Mouse (Mus musculus) fat pad, adult 2 months (tissue): ENCODE results near the gene Lyrm7.
"Not testable (repeated sequence)": the region's sequence is repeated elsewhere in the genome, so short reads cannot be mapped to it uniquely, and the experiment has no call there.

Experiments used
- DNase-seq: peaks from one replicate; pipeline ENCODE4 v3.0.0-alpha.2; 2011; ENCODE audit warnings: low read depth, low spot score; ENCODE audit errors: extremely low read depth

Lyrm7 gene

GRCm38 (mm10) chr11:54882671-54883070, 22.0 kb upstream of the Lyrm7 start:
- no peak for DNase-seq

GRCm38 (mm10) chr11:54881051-54881474, 20.3 kb upstream of the Lyrm7 start:
- DNase-seq = no peak

GRCm38 (mm10) chr11:54879922-54880321, 19.2 kb upstream of the Lyrm7 start:
- no peak for DNase-seq

GRCm38 (mm10) chr11:54879434-54879833, 18.7 kb upstream of the Lyrm7 start:
- no peak for DNase-seq

- DNase-seq = no peak
These were observed 18.2 kb upstream of the Lyrm7 start for GRCm38 (mm10) chr11:54878893-54879292.

- no peak for DNase-seq
These were observed 15.3 kb upstream of the Lyrm7 start for GRCm38 (mm10) chr11:54876031-54876430.

GRCm38 (mm10) chr11:54871831-54872537, 11.3 kb upstream of the Lyrm7 start:
- DNase-seq = no peak

- no peak for DNase-seq
These were observed 8.6 kb upstream of the Lyrm7 start for GRCm38 (mm10) chr11:54869318-54869717.

- no peak for DNase-seq
These were observed 7.7 kb upstream of the Lyrm7 start for GRCm38 (mm10) chr11:54868445-54868844.

GRCm38 (mm10) chr11:54867903-54868434, 7.3 kb upstream of the Lyrm7 start:
- no peak for DNase-seq

GRCm38 (mm10) chr11:54867049-54867385, 6.3 kb upstream of the Lyrm7 start:
- DNase-seq = no peak

GRCm38 (mm10) chr11:54866119-54867048, 5.7 kb upstream of the Lyrm7 start, which contains the start of gene Hint1:
Hint1 (plus strand) TSS chr11:54866383.
- no peak for DNase-seq

- DNase-seq = no peak
These were observed 4.8 kb upstream of the Lyrm7 start for GRCm38 (mm10) chr11:54865330-54866085.

- DNase-seq = no peak
These were observed 2.2 kb upstream of the Lyrm7 start for GRCm38 (mm10) chr11:54862621-54863520.

- peak; percentile 77 for DNase-seq
These were observed 1.0 kb upstream of the Lyrm7 start for GRCm38 (mm10) chr11:54861471-54862420.

- DNase-seq = no peak
These were observed 1.2 kb downstream of the Lyrm7 start for GRCm38 (mm10) chr11:54859322-54860165.

- not testable (repeated sequence) for DNase-seq
These were observed 1.8 kb downstream of the Lyrm7 start for GRCm38 (mm10) chr11:54858880-54859279.

- no peak for DNase-seq
These were observed 9.1 kb downstream of the Lyrm7 start for GRCm38 (mm10) chr11:54851656-54852055.
